Mouse (Mus musculus): ENCODE data around the gene Gm6525. TPM values are rescaled to one million over a fixed set of nuclear protein-coding genes. Genes with fewer than 3 reads are reported as not detected.

Gene Gm6525
- not detected in 2 replicates for polyA plus RNA-seq (2012; ENCODE audit: low replicate concordance)

GRCm38 (mm10) chr3:84173581-84174154 lies at the start of gene Gm6525:
Gene Gm6525 (plus strand): TSS chr3:84174104.

GRCm38 (mm10) chr3:84155558-84156006 lies 18.3 kb upstream of the Gm6525 start, which contains the start of gene Mnd1:
Gene Mnd1 (minus strand): TSS chr3:84155786.

Other genes with a start within 250 kb of the Gm6525 start
- 41.8 and 60.6 TPM in 2 replicates for gene Tmem131l, start 133.9 kb upstream of the Gm6525 start, polyA plus RNA-seq (2012; ENCODE audit: low replicate concordance)
- gene Mnd1, start 18.3 kb upstream of the Gm6525 start, polyA plus RNA-seq (2012; ENCODE audit: low replicate concordance) = 0.28 and 0.71 TPM in 2 replicates
- 0.76 and 3.0 TPM in 2 replicates for gene Trim2, start 132.8 kb downstream of the Gm6525 start, polyA plus RNA-seq (2012; ENCODE audit: low replicate concordance)